Mouse (Mus musculus): ENCODE results near the gene Gm21750. TPM values are rescaled to one million over a fixed set of nuclear protein-coding genes. Genes with fewer than 3 reads are reported as not detected.
A peak's percentile ranks its signal among the peaks of the same experiment; 100 is the strongest.
"Not testable (repeated sequence)": the region's sequence is repeated elsewhere in the genome, so short reads cannot be mapped to it uniquely, and the experiment has no call there.

The Gm21750 gene
- polyA plus RNA-seq (2012; fragmentation: generic; extraction: Trizol), result not detected
- long read RNA-seq, experiment 1, result 0 reads
- long read RNA-seq, experiment 2, result 0 reads

DNA sequence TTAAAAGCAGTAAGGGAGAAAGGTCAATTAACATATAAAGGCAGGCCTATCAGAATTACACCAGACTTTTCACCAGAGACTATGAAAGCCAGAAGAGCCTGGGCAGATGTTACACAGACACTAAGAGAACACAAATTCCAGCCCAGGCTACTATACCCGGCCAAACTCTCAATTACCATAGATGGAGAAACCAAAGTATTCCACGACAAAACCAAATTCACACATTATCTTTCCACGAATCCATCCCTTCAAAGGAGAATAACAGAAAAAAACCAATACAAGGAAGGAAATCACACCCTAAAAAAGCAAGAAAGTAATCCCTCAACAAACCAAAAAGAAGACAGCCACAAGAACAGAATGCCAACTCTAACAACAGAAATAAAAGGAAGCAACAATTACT lies at the start of gene Gm21750:
Gene Gm21750, plus strand, starts transcription at position 301 of the 400 bp plus-strand sequence.
- not testable (repeated sequence) for H3K27me3 ChIP-seq (ENCODE audit: control insufficient read depth, insufficient read depth, insufficient read length); H3ac ChIP-seq (ENCODE audit: control insufficient read depth, insufficient read length, low read depth); H3K36me3 ChIP-seq (ENCODE audit: control insufficient read depth, insufficient read depth); H3K4me3 ChIP-seq (ENCODE audit: insufficient read depth, poor library complexity, severe bottlenecking); H3K79me3 ChIP-seq (ENCODE audit: low read depth); H3K79me2 ChIP-seq (ENCODE audit: control insufficient read depth, insufficient read depth)

DNA sequence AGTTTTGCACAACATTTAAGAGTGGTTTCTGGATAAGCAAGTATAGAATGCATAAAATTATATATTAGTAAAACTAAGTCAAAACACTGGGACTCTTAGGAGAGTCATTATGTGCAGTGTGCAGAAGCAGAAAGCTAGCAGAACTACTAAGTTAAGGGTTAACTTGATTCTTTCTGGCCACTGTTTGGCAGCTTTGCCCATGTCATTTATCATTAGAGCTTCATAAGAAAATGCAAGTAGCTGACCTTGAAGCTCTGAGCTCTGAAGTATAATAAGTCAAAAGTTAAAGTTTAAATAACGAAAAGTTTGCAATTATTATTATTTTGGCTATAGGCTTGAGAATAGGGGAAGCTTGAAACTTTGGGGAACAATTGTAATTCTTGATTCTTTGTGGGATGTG lies 46.1 kb upstream of the Gm21750 start:
- H3K36me3 ChIP-seq (ENCODE audit: control insufficient read depth, insufficient read depth); H3K79me3 ChIP-seq (ENCODE audit: low read depth); H3ac ChIP-seq (ENCODE audit: control insufficient read depth, insufficient read length, low read depth); H3K4me3 ChIP-seq (ENCODE audit: insufficient read depth, poor library complexity, severe bottlenecking); H3K27me3 ChIP-seq (ENCODE audit: control insufficient read depth, insufficient read depth, insufficient read length); H3K79me2 ChIP-seq (ENCODE audit: control insufficient read depth, insufficient read depth): not testable (repeated sequence)

DNA sequence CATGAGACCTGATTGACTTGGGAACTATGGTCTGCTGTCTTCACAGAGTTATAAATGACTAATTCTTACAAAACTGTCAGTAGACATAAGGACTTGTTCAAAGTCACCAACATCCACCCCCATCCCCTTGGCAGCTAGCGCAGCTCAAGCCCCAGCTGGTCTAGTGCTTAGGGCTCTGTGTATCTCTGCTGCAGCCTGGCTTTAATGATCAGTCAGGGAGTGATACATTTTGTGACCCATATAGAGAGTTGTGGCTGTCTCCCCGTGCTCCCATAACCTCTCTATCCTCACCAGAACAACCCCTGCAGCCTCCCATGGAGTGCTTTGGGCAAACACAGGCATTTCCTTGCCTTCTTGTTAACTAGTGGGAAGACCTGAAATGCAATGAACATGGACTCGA lies 40.1 kb upstream of the Gm21750 start:
- no peaks in the 10 kb centered on the region for H3K36me3 ChIP-seq (ENCODE audit: control insufficient read depth, insufficient read depth)
- no peak for TF ChIP-seq USF1 (IDR thresholded peaks at IDR 0.05; ENCODE audit: low read depth)
- no peak for TF ChIP-seq MYOG (IDR thresholded peaks at IDR 0.05; ENCODE audit: control insufficient read depth, extremely low read depth, insufficient read length)
- no peak for TF ChIP-seq MAX (IDR thresholded peaks at IDR 0.05)
- TF ChIP-seq CEBPB (IDR thresholded peaks at IDR 0.05; ENCODE audit: low read depth), result no peak
- no peak for TF ChIP-seq CTCF (IDR thresholded peaks at IDR 0.05; ENCODE audit: control insufficient read depth, insufficient read depth, insufficient read length)
- no peak for TF ChIP-seq MYOD1 (IDR thresholded peaks at IDR 0.05; ENCODE audit: control insufficient read depth, insufficient read length, low read depth)
- no peak for TF ChIP-seq FOSL1 (IDR thresholded peaks at IDR 0.05; ENCODE audit: insufficient read depth, low read length, poor library complexity, severe bottlenecking)
- no peaks in the 10 kb centered on the region for H3K79me2 ChIP-seq (ENCODE audit: control insufficient read depth, insufficient read depth)
- no peaks in the 10 kb centered on the region for H3K27me3 ChIP-seq (ENCODE audit: control insufficient read depth, insufficient read depth, insufficient read length)
- no peak overlapping the region for H3K4me3 ChIP-seq (ENCODE audit: insufficient read depth, poor library complexity, severe bottlenecking)
- no peak overlapping the region for H3ac ChIP-seq (ENCODE audit: control insufficient read depth, insufficient read length, low read depth)
- H3K79me3 ChIP-seq (ENCODE audit: low read depth), result no peaks in the 10 kb centered on the region

DNA sequence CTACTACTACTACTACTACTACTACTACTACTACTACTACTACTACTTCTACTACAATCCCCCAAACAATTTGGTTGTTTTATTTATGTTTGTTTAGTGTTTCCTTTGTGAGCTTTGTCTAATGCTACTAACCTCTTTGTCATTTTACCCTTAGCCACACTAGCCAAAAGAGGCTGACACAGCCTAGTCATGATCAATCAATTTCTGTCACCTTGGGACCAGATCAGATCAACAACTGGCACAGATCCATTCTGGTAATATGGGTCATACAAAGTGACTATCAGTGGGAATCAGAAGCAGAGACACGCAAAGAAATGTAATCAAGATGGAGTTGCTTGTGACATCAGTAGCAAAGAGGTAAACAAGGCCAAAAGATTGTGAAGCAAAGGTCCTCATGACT lies 38.0 kb upstream of the Gm21750 start:
- Histone ChIP-seq H3K27me3 (ENCODE audit: control insufficient read depth, insufficient read depth, insufficient read length) (no peaks in the 10 kb centered on the region), H3K36me3 (ENCODE audit: control insufficient read depth, insufficient read depth) (no peaks in the 10 kb centered on the region), H3K79me3 (ENCODE audit: low read depth) (no peaks in the 10 kb centered on the region), H3ac (ENCODE audit: control insufficient read depth, insufficient read length, low read depth) (no peak overlapping the region), H3K79me2 (ENCODE audit: control insufficient read depth, insufficient read depth) (no peaks in the 10 kb centered on the region), H3K4me3 (ENCODE audit: insufficient read depth, poor library complexity, severe bottlenecking) (no peak overlapping the region)
- TF ChIP-seq MAX (IDR thresholded peaks at IDR 0.05) (no peak), USF1 (IDR thresholded peaks at IDR 0.05; ENCODE audit: low read depth) (no peak), CEBPB (IDR thresholded peaks at IDR 0.05; ENCODE audit: low read depth) (no peak), FOSL1 (IDR thresholded peaks at IDR 0.05; ENCODE audit: insufficient read depth, low read length, poor library complexity, severe bottlenecking) (no peak), MYOD1 (IDR thresholded peaks at IDR 0.05; ENCODE audit: control insufficient read depth, insufficient read length, low read depth) (no peak), CTCF (IDR thresholded peaks at IDR 0.05; ENCODE audit: control insufficient read depth, insufficient read depth, insufficient read length) (no peak)

DNA sequence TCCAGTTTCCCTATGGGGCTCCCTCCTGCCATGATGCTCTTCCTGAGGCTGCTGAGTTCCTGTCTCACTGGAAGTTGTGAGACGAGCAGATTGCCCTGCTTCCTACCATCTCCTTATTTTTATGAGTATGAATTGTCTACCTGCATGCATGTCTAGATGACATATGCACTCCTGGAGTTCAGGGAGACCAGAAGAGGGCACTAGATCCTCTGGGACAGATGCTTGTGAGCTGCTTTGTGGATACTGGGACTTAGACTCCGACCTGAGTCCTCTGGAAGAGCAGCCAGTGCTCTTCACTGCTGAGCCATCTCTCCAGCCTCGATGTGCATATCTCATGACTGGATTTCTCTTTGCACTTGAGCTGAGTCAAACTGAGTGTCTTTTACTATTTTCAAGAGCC lies 35.6 kb upstream of the Gm21750 start:
- TF ChIP-seq USF1 (IDR thresholded peaks at IDR 0.05; ENCODE audit: low read depth), result no peak
- no peak for TF ChIP-seq MYOG (IDR thresholded peaks at IDR 0.05; ENCODE audit: control insufficient read depth, extremely low read depth, insufficient read length)
- TF ChIP-seq CTCF (IDR thresholded peaks at IDR 0.05; ENCODE audit: control insufficient read depth, insufficient read depth, insufficient read length), result no peak
- no peak for TF ChIP-seq MAX (IDR thresholded peaks at IDR 0.05)
- no peak for TF ChIP-seq CEBPB (IDR thresholded peaks at IDR 0.05; ENCODE audit: low read depth)
- TF ChIP-seq FOSL1 (IDR thresholded peaks at IDR 0.05; ENCODE audit: insufficient read depth, low read length, poor library complexity, severe bottlenecking), result no peak
- no peak for TF ChIP-seq MYOD1 (IDR thresholded peaks at IDR 0.05; ENCODE audit: control insufficient read depth, insufficient read length, low read depth)
- no peaks in the 10 kb centered on the region for H3K27me3 ChIP-seq (ENCODE audit: control insufficient read depth, insufficient read depth, insufficient read length)
- H3K4me3 ChIP-seq (ENCODE audit: insufficient read depth, poor library complexity, severe bottlenecking), result peak overlapping the region; percentile 11
- H3K36me3 ChIP-seq (ENCODE audit: control insufficient read depth, insufficient read depth), result no peaks in the 10 kb centered on the region
- no peaks in the 10 kb centered on the region for H3K79me3 ChIP-seq (ENCODE audit: low read depth)
- H3K79me2 ChIP-seq (ENCODE audit: control insufficient read depth, insufficient read depth), result no peaks in the 10 kb centered on the region
- H3ac ChIP-seq (ENCODE audit: control insufficient read depth, insufficient read length, low read depth), result no peak overlapping the region

DNA sequence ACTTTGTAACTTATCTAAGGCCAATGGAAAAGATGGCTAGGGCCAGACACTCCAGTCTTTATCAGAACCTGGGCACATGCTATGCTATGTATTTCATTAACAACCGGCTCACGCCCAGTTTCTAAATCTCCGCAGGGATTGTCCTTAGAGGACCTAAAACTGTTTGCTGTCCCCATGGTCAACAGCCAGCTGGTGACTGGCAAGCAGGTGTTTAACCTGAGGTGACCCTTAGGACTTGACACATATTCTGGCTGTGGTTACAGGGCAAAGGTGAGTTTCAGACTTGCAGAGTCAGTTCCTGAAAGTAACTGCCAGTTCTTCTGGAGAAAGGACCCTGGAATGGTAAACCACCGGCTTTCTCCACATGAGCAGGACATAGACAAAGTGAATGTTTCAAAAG lies 29.5 kb upstream of the Gm21750 start:
- no peaks in the 10 kb centered on the region for H3K79me3 ChIP-seq (ENCODE audit: low read depth)
- H3K36me3 ChIP-seq (ENCODE audit: control insufficient read depth, insufficient read depth), result no peaks in the 10 kb centered on the region
- no peak overlapping the region for H3K4me3 ChIP-seq (ENCODE audit: insufficient read depth, poor library complexity, severe bottlenecking)
- no peaks in the 10 kb centered on the region for H3K27me3 ChIP-seq (ENCODE audit: control insufficient read depth, insufficient read depth, insufficient read length)
- TF ChIP-seq CTCF (IDR thresholded peaks at IDR 0.05; ENCODE audit: control insufficient read depth, insufficient read depth, insufficient read length), result no peak
- TF ChIP-seq MAX (IDR thresholded peaks at IDR 0.05), result no peak
- no peak for TF ChIP-seq FOSL1 (IDR thresholded peaks at IDR 0.05; ENCODE audit: insufficient read depth, low read length, poor library complexity, severe bottlenecking)
- no peak for TF ChIP-seq MYOD1 (IDR thresholded peaks at IDR 0.05; ENCODE audit: control insufficient read depth, insufficient read length, low read depth)
- no peak for TF ChIP-seq USF1 (IDR thresholded peaks at IDR 0.05; ENCODE audit: low read depth)
- TF ChIP-seq MYOG (IDR thresholded peaks at IDR 0.05; ENCODE audit: control insufficient read depth, extremely low read depth, insufficient read length), result no peak
- TF ChIP-seq CEBPB (IDR thresholded peaks at IDR 0.05; ENCODE audit: low read depth), result no peak
- H3ac ChIP-seq (ENCODE audit: control insufficient read depth, insufficient read length, low read depth), result no peak overlapping the region
- no peaks in the 10 kb centered on the region for H3K79me2 ChIP-seq (ENCODE audit: control insufficient read depth, insufficient read depth)
